Mouse (Mus musculus) mature B cell (primary cell): ENCODE measurements around the gene Tnfsf13.

Experiments used
- in situ Hi-C: fragments of 300-500 bp; cut with MboI; formaldehyde crosslinking; loops from 2 replicates; pipeline ENCODE4 v1.14.3; 2019

Tnfsf13 gene

DNA sequence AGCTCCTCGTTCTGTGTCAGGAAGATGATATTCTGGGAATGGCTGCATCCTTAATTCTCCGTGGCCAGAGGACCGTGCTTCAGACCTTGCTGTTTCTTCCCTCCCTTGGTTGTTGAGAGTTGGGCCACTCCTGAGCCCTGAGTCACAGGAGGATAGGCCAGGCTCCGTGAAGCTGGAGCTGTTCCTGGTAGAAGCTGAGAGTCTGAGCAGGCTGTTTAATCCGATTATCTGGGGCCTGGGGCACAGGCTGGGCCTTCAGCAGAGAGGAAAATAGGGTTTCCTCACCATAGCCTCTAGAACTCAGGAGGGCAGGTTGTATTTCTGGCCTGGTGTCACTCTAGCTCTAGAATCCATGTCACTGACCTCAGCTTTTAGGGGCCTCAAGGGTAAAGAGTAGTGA lies 32.2 kb downstream of the Tnfsf13 start:
- in situ Hi-C loops: no loop called here

GRCm38 (mm10) chr11:69645860-69646259 lies 39.7 kb downstream of the Tnfsf13 start:
- in situ Hi-C loops: no loop called here

DNA sequence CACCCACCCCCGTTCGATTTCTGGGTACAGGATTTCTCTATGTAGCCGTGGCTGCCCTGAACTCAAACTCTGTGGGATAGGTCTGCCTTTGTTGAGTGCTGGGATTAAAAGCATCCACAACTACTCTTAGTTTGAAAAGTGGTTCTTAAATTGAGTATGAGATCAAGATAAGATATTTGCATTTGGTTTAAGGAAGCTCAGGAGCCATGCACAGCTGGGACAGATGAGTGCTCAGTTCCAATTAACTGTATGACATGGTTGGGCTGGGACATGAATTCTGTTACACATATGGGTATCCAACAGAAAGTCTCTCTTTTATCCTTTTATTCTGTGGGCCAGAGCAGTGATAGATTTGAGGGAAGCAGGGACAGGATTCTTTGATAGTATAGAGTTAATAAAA lies 50.1 kb downstream of the Tnfsf13 start:
- in situ Hi-C loops: no loop called here

GRCm38 (mm10) chr11:69633128-69633866 lies 52.3 kb downstream of the Tnfsf13 start:
- in situ Hi-C loops: no loop called here
